Mouse (Mus musculus): ENCODE results near the gene Muc5ac. TPM values are rescaled to one million over a fixed set of nuclear protein-coding genes. Genes with fewer than 3 reads are reported as not detected.

The Muc5ac gene
- polyA plus RNA-seq (2014; fragmentation: Illumina TruSeq; extraction: RNeasy Lipid Tissue Mini Kit (QIAGEN cat#74804); ENCODE audit: low read depth, low replicate concordance): not detected

DNA sequence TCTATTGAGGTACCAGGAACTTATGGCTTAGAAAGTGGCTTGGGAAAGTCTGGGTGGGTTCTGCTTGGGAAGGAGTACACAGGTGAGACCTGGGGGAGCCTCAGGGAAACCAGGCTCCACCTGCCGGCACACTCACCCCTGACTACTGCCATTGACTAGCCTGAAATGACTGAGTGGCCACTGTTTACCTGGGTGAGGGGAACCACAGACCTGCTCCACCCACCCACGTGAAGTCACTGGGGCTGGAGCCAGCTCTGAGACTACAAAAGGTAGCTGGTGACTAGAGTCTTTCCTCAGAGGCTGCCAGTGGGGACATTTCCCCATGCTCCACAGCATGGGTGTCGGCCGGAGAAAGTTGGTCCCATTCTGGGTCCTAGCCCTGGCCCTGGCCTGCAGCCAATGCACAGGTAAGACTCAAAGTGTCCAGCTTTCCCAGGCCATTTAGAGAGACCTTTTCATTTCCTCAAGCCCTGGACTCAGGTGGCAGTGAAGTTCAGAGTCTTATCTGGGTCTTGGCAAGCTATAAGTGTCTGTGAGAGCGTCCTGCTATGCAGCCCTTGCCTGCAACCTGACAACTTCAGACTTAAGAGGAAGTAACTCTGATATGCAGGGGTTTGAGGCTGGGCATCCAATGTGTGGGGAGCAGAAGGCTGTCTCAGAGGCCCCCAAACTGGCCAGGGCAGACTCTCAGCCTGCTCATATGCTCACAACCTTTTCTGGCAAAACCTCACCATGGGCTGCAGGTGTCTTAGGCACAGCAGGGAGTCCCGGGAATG, at the start of gene Muc5ac:
TSS of gene Muc5ac (plus strand) at position 296 of the 776 bp plus-strand sequence.

DNA sequence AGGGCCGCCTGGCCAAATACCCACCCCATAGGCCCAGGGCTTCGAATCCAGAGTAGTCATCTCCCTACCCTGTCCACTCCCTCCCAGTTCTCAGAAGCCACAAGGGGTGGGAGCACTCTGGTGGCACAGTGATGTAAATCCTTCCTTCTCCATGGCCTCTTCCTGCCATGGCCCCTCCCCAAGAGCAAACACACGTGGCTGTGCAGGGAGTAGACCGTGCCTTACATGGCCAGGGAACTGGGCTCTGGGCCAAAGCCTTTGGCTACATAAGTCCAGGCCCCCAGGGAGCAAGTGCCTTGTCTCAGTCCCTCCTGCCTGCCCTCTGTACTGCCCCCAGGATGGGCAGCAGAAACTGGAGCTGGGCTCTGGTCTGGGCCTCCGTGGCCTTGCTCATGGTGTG, 50.0 kb downstream of the Muc5ac start, which contains the start of gene Muc5b:
TSS of gene Muc5b (plus strand) at position 292 of the 400 bp plus-strand sequence.

Other genes with a start within 250 kb of the Muc5ac start
- 7.0 TPM for gene Chid1, start 249.1 kb upstream of the Muc5ac start, polyA plus RNA-seq (2014; fragmentation: Illumina TruSeq; extraction: RNeasy Lipid Tissue Mini Kit (QIAGEN cat#74804); ENCODE audit: low read depth, low replicate concordance)
- gene Ap2a2, start 226.8 kb upstream of the Muc5ac start, polyA plus RNA-seq (2014; fragmentation: Illumina TruSeq; extraction: RNeasy Lipid Tissue Mini Kit (QIAGEN cat#74804); ENCODE audit: low read depth, low replicate concordance): 45.8 TPM
- gene Muc6, start 133.7 kb upstream of the Muc5ac start, polyA plus RNA-seq (2014; fragmentation: Illumina TruSeq; extraction: RNeasy Lipid Tissue Mini Kit (QIAGEN cat#74804); ENCODE audit: low read depth, low replicate concordance): not detected
- gene Muc2, start 98.6 kb upstream of the Muc5ac start, polyA plus RNA-seq (2014; fragmentation: Illumina TruSeq; extraction: RNeasy Lipid Tissue Mini Kit (QIAGEN cat#74804); ENCODE audit: low read depth, low replicate concordance): not detected
- gene Muc5b, start 50.1 kb downstream of the Muc5ac start, polyA plus RNA-seq (2014; fragmentation: Illumina TruSeq; extraction: RNeasy Lipid Tissue Mini Kit (QIAGEN cat#74804); ENCODE audit: low read depth, low replicate concordance): not detected
- 55.3 TPM for gene Tollip, start 129.5 kb downstream of the Muc5ac start, polyA plus RNA-seq (2014; fragmentation: Illumina TruSeq; extraction: RNeasy Lipid Tissue Mini Kit (QIAGEN cat#74804); ENCODE audit: low read depth, low replicate concordance)
- 0.35 TPM for gene Brsk2, start 160.8 kb downstream of the Muc5ac start, polyA plus RNA-seq (2014; fragmentation: Illumina TruSeq; extraction: RNeasy Lipid Tissue Mini Kit (QIAGEN cat#74804); ENCODE audit: low read depth, low replicate concordance)